Mouse (Mus musculus) hindbrain, embryonic 10.5 days (tissue): Measurements from ENCODE around the gene Uqcr10. TPM values are rescaled to one million over a fixed set of nuclear protein-coding genes. Genes with fewer than 3 reads are reported as not detected.
"Not testable (repeated sequence)": the region's sequence is repeated elsewhere in the genome, so short reads cannot be mapped to it uniquely, and the experiment has no call there.

Source experiments
- DNase-seq: peaks from one replicate; pipeline ENCODE4 v3.0.0-alpha.2; 2017; ENCODE audit warnings: low spot score
- H3K27ac ChIP-seq: fragments of 300-500 bp; sonication (generic); 2 replicates; pipeline ENCODE4 v1.5.1; 2016; ENCODE audit warnings: mild to moderate bottlenecking, moderate library complexity
- H3K27me3 ChIP-seq: fragments of 300-500 bp; sonication (generic); 2 replicates; pipeline ENCODE4 v1.6.1; 2016; ENCODE audit warnings: mild to moderate bottlenecking; ENCODE audit not compliant: poor library complexity, insufficient read depth, severe bottlenecking
- H3K36me3 ChIP-seq: fragments of 300-500 bp; sonication (generic); 2 replicates; pipeline ENCODE4 v1.6.1; 2016; ENCODE audit warnings: mild to moderate bottlenecking, moderate library complexity
- H3K4me1 ChIP-seq: fragments of 300-500 bp; sonication (generic); replicated peaks from 2 replicates; pipeline ENCODE4 v1.6.1; 2016; ENCODE audit warnings: mild to moderate bottlenecking
- H3K4me3 ChIP-seq: fragments of 300-500 bp; sonication (generic); 2 replicates; pipeline ENCODE4 v1.5.1; 2016; ENCODE audit warnings: mild to moderate bottlenecking, moderate library complexity
- H3K9me3 ChIP-seq: fragments of 300-500 bp; sonication (generic); 2 replicates; pipeline ENCODE4 v1.6.1; 2016; ENCODE audit warnings: mild to moderate bottlenecking, moderate library complexity
- WGBS: fragments of 180-500 bp; shearing (Covaris S2); methylation state at CpG from one replicate; pipeline ENCODE4 v1.1.7; 2016; 5-methylcytosine and 5-hydroxymethylcytosine counted together
- polyA plus RNA-seq: library from polyadenylated mRNA; unstranded; fragments of >200 nt; fragmentation: Nextera tagmentation; extraction: Ambion mirVana; gene quantifications from 2 replicates; pipeline ENCODE4 v1.2.1, GENCODE M21; 2016

Gene Uqcr10
- polyA plus RNA-seq, 1 experiment from 2014 or later, result 709 TPM

GRCm38 (mm10) chr11:4730913-4731312 is 26.8 kb upstream of the Uqcr10 start:
- H3K4me1 ChIP-seq, result peaks cover 32% of the 10 kb centered on the region
- H3K4me3 ChIP-seq, result no peak overlapping the region
- 86% methylated on average over 5 of the region's 5 CpGs for WGBS
- H3K27ac ChIP-seq, result no peak overlapping the region
- peaks cover 4% of the 10 kb centered on the region; the same call in 1 of the 2 replicates for H3K27me3 ChIP-seq
- DNase-seq, result no peak
- H3K9me3 ChIP-seq, result no peaks in the 10 kb centered on the region
- peaks cover 21% of the 10 kb centered on the region for H3K36me3 ChIP-seq

DNA sequence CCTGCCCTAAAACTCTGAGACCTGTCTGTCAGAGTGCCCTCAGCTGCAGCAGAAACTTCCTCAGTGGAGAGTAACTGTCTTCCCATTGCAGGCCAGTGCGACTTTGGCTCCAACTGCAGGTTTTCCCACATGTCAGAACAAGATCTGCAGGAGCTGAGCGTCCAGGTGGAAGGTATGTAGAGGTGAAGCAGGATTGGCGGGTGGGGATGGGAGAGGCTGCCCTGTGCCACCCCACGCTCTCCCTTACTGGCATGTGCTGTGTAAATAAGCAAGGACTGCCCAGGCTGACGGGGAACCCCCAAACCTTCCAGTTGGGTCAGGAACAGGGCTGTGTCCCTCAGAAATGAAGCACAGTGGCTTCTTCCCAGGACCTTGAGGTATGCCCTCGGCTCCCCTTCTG is 26.0 kb upstream of the Uqcr10 start:
- H3K27me3 ChIP-seq, result no peaks in the 10 kb centered on the region; the same call in 1 of the 2 replicates
- no peaks in the 10 kb centered on the region for H3K9me3 ChIP-seq
- WGBS, result 86% methylated on average over 6 of the region's 6 CpGs
- H3K4me3 ChIP-seq, result no peak overlapping the region
- H3K27ac ChIP-seq, result no peak overlapping the region
- peaks cover 24% of the 10 kb centered on the region for H3K4me1 ChIP-seq
- H3K36me3 ChIP-seq, result peaks cover 29% of the 10 kb centered on the region
- DNase-seq, result no peak

- Histone ChIP-seq H3K4me3 (no peak overlapping the region), H3K4me1 (peaks cover 19% of the 10 kb centered on the region), H3K36me3 (peaks cover 34% of the 10 kb centered on the region), H3K27ac (no peak overlapping the region), H3K27me3 (no peaks in the 10 kb centered on the region; the same call in 1 of the 2 replicates), H3K9me3 (no peaks in the 10 kb centered on the region)
- WGBS, result 84% methylated on average over 12 of the region's 12 CpGs
- no peak for DNase-seq
Measured at GRCm38 (mm10) chr11:4729603-4730002, 25.5 kb upstream of the Uqcr10 start.

- H3K9me3 ChIP-seq, result no peaks in the 10 kb centered on the region
- no peaks in the 10 kb centered on the region for H3K27me3 ChIP-seq
- H3K4me3 ChIP-seq, result no peak overlapping the region
- H3K36me3 ChIP-seq, result peaks cover 45% of the 10 kb centered on the region
- H3K4me1 ChIP-seq, result peaks cover 14% of the 10 kb centered on the region
- no peak for DNase-seq
- 88% methylated on average over 8 of the region's 8 CpGs for WGBS
- no peak overlapping the region for H3K27ac ChIP-seq
Measured at GRCm38 (mm10) chr11:4721728-4722127, 17.6 kb upstream of the Uqcr10 start.

DNA sequence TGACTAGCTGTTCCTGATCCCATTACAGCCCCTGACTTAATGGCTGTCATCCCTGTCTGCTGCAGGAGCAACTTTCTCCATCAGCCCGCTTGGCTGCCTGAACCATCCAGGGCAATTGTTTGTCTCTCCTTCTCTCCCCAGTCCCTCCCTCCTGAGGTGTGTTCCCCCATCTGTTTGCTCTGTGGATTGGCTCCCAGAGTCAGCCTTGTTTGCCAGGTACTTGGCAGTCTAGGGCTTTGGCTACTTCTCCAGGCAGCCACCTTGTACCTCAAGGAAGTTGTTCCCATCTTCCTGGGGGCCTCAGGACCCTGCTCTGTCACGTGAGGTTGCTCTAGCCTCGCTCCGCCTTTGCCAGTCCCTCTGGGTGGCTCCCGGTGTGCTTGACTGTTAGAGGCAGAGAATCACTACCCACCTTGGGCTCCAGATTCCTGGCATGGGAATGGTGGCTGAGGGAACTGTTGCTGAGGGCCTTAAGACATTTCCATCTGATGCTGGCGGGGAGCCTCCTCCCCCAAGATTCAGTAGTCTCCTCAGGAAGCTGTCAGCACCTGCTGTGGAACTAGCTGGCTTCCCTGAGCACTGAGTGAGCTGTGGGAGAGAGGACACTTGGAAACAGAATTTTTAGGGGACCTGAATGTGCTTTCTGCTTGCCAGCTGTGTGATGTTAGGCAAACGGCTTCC is 16.9 kb upstream of the Uqcr10 start:
- peaks cover 14% of the 10 kb centered on the region for H3K4me1 ChIP-seq
- no peak for DNase-seq
- no peak overlapping the region for H3K4me3 ChIP-seq
- no peak overlapping the region for H3K27ac ChIP-seq
- WGBS, result 58% methylated on average over 7 of the region's 7 CpGs
- H3K9me3 ChIP-seq, result no peaks in the 10 kb centered on the region
- peaks cover 38% of the 10 kb centered on the region for H3K36me3 ChIP-seq
- no peaks in the 10 kb centered on the region for H3K27me3 ChIP-seq

DNA sequence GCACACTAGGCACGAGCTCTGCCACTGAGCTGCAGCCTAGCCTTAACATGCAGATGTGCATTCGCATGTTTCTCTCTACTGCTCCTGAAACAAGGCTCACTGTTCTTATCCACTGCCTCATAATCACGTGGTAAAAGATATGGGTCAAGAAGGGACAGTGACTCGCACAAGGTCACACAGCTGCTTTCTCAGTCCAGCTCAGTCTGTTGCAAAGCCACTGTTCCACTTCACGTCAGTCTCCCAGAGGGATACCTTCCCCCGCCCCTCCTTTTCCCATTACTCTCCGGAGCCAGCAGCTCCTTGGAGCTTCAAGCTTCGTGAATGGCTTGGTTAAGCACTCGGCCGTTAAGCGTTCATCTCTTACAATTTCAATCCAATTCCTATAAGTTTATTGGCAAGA is 16.3 kb upstream of the Uqcr10 start:
- DNase-seq, result no peak
- H3K9me3 ChIP-seq, result no peaks in the 10 kb centered on the region
- WGBS, result 69% methylated on average over 11 of the region's 11 CpGs
- no peaks in the 10 kb centered on the region for H3K27me3 ChIP-seq
- H3K27ac ChIP-seq, result no peak overlapping the region
- peaks cover 14% of the 10 kb centered on the region for H3K4me1 ChIP-seq
- no peak overlapping the region for H3K4me3 ChIP-seq
- peaks cover 31% of the 10 kb centered on the region for H3K36me3 ChIP-seq

- Histone ChIP-seq H3K4me3 (no peak overlapping the region), H3K9me3 (no peaks in the 10 kb centered on the region), H3K27ac (no peak overlapping the region), H3K4me1 (peaks cover 14% of the 10 kb centered on the region), H3K27me3 (no peaks in the 10 kb centered on the region), H3K36me3 (peaks cover 27% of the 10 kb centered on the region)
- DNase-seq, result no peak
- 89% methylated on average over 9 of the region's 9 CpGs for WGBS
Measured at GRCm38 (mm10) chr11:4719961-4720360, 15.8 kb upstream of the Uqcr10 start.

DNA sequence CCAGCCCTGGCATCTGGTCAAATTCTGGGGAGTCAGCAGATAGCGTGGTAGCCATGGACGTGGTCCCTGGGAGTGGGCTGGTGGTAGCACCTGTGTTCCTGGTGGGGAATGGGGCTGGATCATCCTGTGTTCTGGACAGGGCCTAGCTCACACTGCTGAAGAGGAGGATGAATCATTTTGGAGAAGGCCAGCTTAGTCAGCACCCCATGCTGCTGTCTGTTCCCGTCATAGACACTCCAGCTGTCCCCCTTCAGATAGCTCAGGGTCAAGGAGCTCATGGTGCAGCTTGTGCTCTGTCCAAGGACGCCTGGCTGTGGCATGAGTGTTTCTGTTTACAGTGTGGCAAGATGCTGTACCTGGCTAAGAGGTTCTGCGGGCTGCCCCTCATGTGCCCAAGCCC is 14.4 kb upstream of the Uqcr10 start:
- Histone ChIP-seq H3K4me3 (no peak overlapping the region), H3K27ac (no peak overlapping the region), H3K4me1 (peaks cover 14% of the 10 kb centered on the region), H3K27me3 (no peaks in the 10 kb centered on the region), H3K9me3 (no peaks in the 10 kb centered on the region), H3K36me3 (peaks cover 13% of the 10 kb centered on the region)
- no peak for DNase-seq
- WGBS, result 86% methylated on average over 5 of the region's 5 CpGs

DNA sequence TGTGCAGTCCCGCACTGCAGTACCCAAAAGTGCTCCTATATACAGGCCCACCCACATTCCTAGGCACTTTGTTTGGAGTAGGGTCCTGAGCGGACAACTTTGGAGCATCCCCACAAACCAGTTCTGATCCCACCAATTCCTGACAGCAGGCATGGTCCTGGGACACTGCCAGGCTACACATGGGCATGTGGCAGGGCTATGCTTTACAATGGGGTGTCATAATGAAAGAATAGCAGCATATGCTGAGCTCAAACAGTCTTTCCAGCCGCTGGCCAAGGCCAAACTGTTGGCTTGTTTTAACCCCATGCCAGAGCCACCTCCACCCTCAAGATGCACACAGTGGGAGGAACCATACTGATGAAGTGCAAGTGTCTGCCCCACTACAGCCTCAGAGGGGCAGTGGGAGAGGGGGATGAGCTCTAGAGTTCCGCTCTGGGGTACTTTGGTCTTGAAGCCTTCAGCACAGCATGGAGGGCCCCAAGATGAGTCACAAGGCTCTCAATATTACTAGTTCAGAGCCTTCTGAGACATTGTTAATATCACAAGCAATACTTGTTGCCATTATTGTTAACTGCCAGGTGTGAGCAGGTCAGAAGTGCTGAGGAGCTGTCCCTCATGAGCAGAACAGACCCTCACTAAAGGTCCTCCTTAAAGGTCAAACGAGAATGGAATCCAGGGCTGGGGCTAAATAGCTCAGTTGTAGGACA is 12.5 kb upstream of the Uqcr10 start:
- 90% methylated on average over 5 of the region's 5 CpGs for WGBS
- no peaks in the 10 kb centered on the region for H3K36me3 ChIP-seq
- no peak overlapping the region for H3K27ac ChIP-seq
- H3K27me3 ChIP-seq, result no peaks in the 10 kb centered on the region
- no peak overlapping the region for H3K4me3 ChIP-seq
- no peaks in the 10 kb centered on the region for H3K9me3 ChIP-seq
- no peak for DNase-seq
- H3K4me1 ChIP-seq, result peaks cover 14% of the 10 kb centered on the region

- no peak overlapping the region for H3K4me3 ChIP-seq
- H3K36me3 ChIP-seq, result no peaks in the 10 kb centered on the region
- H3K27ac ChIP-seq, result no peak overlapping the region
- peaks cover 9% of the 10 kb centered on the region for H3K4me1 ChIP-seq
- 88% methylated on average over 4 of the region's 4 CpGs for WGBS
- H3K9me3 ChIP-seq, result no peaks in the 10 kb centered on the region
- no peak for DNase-seq
- no peaks in the 10 kb centered on the region for H3K27me3 ChIP-seq
Measured at GRCm38 (mm10) chr11:4715596-4715995, 11.5 kb upstream of the Uqcr10 start.

- WGBS, result 88% methylated on average over 4 of the region's 4 CpGs
Measured at GRCm38 (mm10) chr11:4714727-4715126, 10.6 kb upstream of the Uqcr10 start.

DNA sequence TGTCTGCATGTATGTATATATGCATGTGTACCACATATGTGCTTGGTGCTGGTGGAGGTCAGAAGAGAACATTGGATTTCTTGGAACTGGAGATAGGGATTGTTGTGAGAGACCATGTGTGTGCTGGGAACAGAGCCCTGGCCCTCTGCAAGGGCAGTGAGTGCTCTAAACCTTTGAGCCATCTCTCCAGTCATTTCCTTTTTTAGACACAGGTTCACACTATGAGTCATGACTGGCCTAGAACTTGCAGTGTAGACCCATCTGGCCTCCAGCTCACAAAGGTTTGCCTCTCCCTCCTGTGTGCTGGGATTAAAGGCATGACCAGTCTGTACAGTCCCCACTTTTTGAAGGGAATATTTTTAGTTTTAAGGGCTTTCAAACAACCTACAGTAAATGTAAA is 8.7 kb upstream of the Uqcr10 start:
- Histone ChIP-seq H3K36me3 (no peaks in the 10 kb centered on the region), H3K27me3 (no peaks in the 10 kb centered on the region), H3K4me3 (no peak overlapping the region), H3K4me1 (no peaks in the 10 kb centered on the region), H3K9me3 (no peaks in the 10 kb centered on the region), H3K27ac (no peak overlapping the region)
- DNase-seq, result no peak

More at GRCm38 (mm10) chr11:4714727-4715126, 10.6 kb upstream of the Uqcr10 start:
- H3K9me3 ChIP-seq, result no peaks in the 10 kb centered on the region
- H3K27ac ChIP-seq, result no peak overlapping the region
- no peaks in the 10 kb centered on the region for H3K27me3 ChIP-seq
- peaks cover 3% of the 10 kb centered on the region for H3K4me1 ChIP-seq
- H3K4me3 ChIP-seq, result no peak overlapping the region
- H3K36me3 ChIP-seq, result no peaks in the 10 kb centered on the region
- no peak for DNase-seq

GRCm38 (mm10) chr11:4710188-4710587 is 6.0 kb upstream of the Uqcr10 start:
- not testable (repeated sequence) for H3K4me3 ChIP-seq, DNase-seq, H3K4me1 ChIP-seq, H3K36me3 ChIP-seq, H3K27ac ChIP-seq, H3K27me3 ChIP-seq, H3K9me3 ChIP-seq
- WGBS, result 89% methylated on average over 4 of the region's 4 CpGs
